19 mouse cellular contexts compared by ENCODE assay signal in the genomic region with DNA sequence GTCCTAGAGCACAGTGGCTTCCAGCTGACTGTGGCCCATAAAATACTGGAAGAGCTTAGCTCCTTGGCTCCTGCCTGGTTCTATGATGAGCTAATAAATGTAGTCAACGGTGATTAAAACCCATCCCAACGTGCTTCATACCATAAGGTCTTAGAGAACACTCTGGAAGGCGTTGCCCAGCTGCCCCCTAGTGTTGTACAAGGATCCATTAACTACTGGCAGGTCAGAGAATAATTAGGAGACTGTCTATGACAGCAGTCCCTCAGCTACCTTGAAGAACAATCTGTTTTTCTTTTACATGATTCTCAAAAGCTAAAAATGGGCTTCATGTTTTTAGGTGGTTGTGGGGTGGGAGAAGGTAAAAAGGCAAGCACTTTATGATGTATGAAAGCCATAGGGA.
"Had no signal": no experiment of that assay in that cellular context is flagged by ENCODE, and none has a peak within 500 bp of the region (broad histone marks: within the 10 kb centered on the region; RNA-seq: fewer than 3 reads in every experiment).

No protein-coding gene starts in this region.

- H3K27ac ChIP-seq: kidney, embryonic 15.5 days; limb, embryonic 13.5 days; liver, embryonic 14.5 days; midbrain, embryonic 13.5 days; neural tube, embryonic 15.5 days; stomach, embryonic 15.5 days had no signal

- H3K27me3 ChIP-seq: kidney, embryonic 15.5 days; midbrain, embryonic 13.5 days; neural tube, embryonic 15.5 days; stomach, embryonic 15.5 days had no signal

- H3K9ac ChIP-seq: kidney, embryonic 15.5 days; limb, embryonic 13.5 days; liver, embryonic 14.5 days; midbrain, embryonic 13.5 days; neural tube, embryonic 15.5 days; stomach, embryonic 15.5 days had no signal

- DNase-seq: kidney, adult 18-20 months; kidney, postnatal 14 days; layer of hippocampus, adult 9-11 months; layer of hippocampus, postnatal 36 days; lung, adult 2 months; lung, postnatal 14 days; right cerebral cortex, postnatal 4 days; spleen, adult 18-20 months; thymus, adult 18-20 months; thymus, postnatal 14 days had no signal

- ATAC-seq: hindbrain, embryonic 16.5 days; inflammation-experienced regulatory T-cells, adult 6 months; midbrain, embryonic 13.5 days had no signal

- H3K36me3 ChIP-seq: kidney, embryonic 15.5 days; limb, embryonic 13.5 days; midbrain, embryonic 13.5 days; stomach, embryonic 15.5 days had no signal

- H3K9me3 ChIP-seq: kidney, embryonic 15.5 days; limb, embryonic 13.5 days; midbrain, embryonic 13.5 days; neural tube, embryonic 15.5 days; stomach, embryonic 15.5 days had no signal

- H3K4me3 ChIP-seq: kidney, embryonic 15.5 days; limb, embryonic 13.5 days; midbrain, embryonic 13.5 days; myocyte; neural tube, embryonic 15.5 days; stomach, embryonic 15.5 days had no signal

- H3K4me2 ChIP-seq: kidney, embryonic 15.5 days; limb, embryonic 13.5 days; midbrain, embryonic 13.5 days; neural tube, embryonic 15.5 days; stomach, embryonic 15.5 days had no signal
